Mouse (Mus musculus) MEL (cell line): ENCODE measurements around the gene Rbpms2.

Experiments
- CTCF ChIP-seq, 3 experiments: IDR thresholded peaks in 2 of 3; conservative IDR thresholded peaks in 1 of 3; 2 replicates each; pipeline ENCODE4 v1.5.1; 2011 to 2012; ENCODE audit warnings: low read length in 3 of 3, low read depth in 2 of 3, mild to moderate bottlenecking in 2 of 3, improper control_type of control experiment in 1 of 3, inconsistent platforms in 1 of 3, mixed read lengths in 1 of 3, moderate library complexity in 1 of 3; ENCODE audit not compliant: control insufficient read depth in 1 of 3, insufficient read depth in 1 of 3, poor library complexity in 1 of 3, severe bottlenecking in 1 of 3
- EP300 ChIP-seq, 2 experiments: IDR thresholded peaks; 2 replicates each; pipeline ENCODE4 v1.6.1; 2011; ENCODE audit warnings: improper control_type of control experiment in 2 of 2, low read length in 2 of 2, low read depth in 1 of 2, mild to moderate bottlenecking in 1 of 2
- POLR2A ChIP-seq, 2 experiments: IDR thresholded peaks; 2 replicates each; pipeline ENCODE4 v1.6.1; 2011 to 2012; ENCODE audit warnings: low read length in 2 of 2, mild to moderate bottlenecking in 2 of 2, control low read depth in 1 of 2, improper control_type of control experiment in 1 of 2, low read depth in 1 of 2, moderate library complexity in 1 of 2; ENCODE audit not compliant: control insufficient read depth in 1 of 2, insufficient read depth in 1 of 2, poor library complexity in 1 of 2
- POLR2AphosphoS2 ChIP-seq: IDR thresholded peaks from 2 replicates; pipeline ENCODE4 v1.6.1; 2011; ENCODE audit warnings: low read length, improper control_type of control experiment
- RAD21 ChIP-seq: IDR thresholded peaks from 2 replicates; pipeline ENCODE4 v1.6.1; 2011; ENCODE audit warnings: mild to moderate bottlenecking, low read depth, low read length, improper control_type of control experiment

GRCm38 (mm10) chr9:65655540-65655939 lies 26.1 kb downstream of the Rbpms2 start:
- no peak for TF ChIP-seq POLR2AphosphoS2
- no peak for TF ChIP-seq EP300 (IDR thresholded peaks at IDR 0.05; ENCODE audit: low read depth in 1 of 2, low read length in 2 of 2)
- no peak for TF ChIP-seq POLR2A (IDR thresholded peaks at IDR 0.05; ENCODE audit: control insufficient read depth in 1 of 2, insufficient read depth in 1 of 2, low read depth in 1 of 2, low read length in 2 of 2, poor library complexity in 1 of 2)
- no peak for TF ChIP-seq CTCF (IDR thresholded peaks at IDR 0.05 in 2 of 3, conservative IDR thresholded peaks at IDR 0.05 in 1 of 3; ENCODE audit: control insufficient read depth in 1 of 3, insufficient read depth in 1 of 3, low read depth in 2 of 3, low read length in 3 of 3, poor library complexity in 1 of 3, severe bottlenecking in 1 of 3)
- TF ChIP-seq RAD21, result no peak
